Mouse (Mus musculus): Measurements from ENCODE around the gene Zfp367. TPM values are rescaled to one million over a fixed set of nuclear protein-coding genes. Genes with fewer than 3 reads are reported as not detected.
A peak's percentile ranks its signal among the peaks of the same experiment; 100 is the strongest.

Gene Zfp367
- polyA plus RNA-seq, 1 experiment from 2014 or later, result 5.7 TPM

- Histone ChIP-seq H3K9me3 (no peaks in the 10 kb centered on the region), H3K4me1 (replicated peaks) (peaks cover 10% of the 10 kb centered on the region), H3K36me3 (no peaks in the 10 kb centered on the region), H3K27ac (peak overlapping the region; percentile 83), H3K4me3 (peak overlapping the region; percentile 86), H3K27me3 (0 out of 2 replicates have a peak, but pooled peaks cover 3% of the 10 kb centered on the region), H3K4me2 (peak overlapping the region; percentile 89), H3K9ac (peak overlapping the region; percentile 80)
- peak; percentile 66 for ATAC-seq (ENCODE audit: low FRiP score)
- 0% methylated on average over 61 of the region's 61 CpGs for WGBS
These were observed 325 bp downstream of the Zfp367 start for GRCm38 (mm10) chr13:64152671-64153082.

- peak overlapping the region; percentile 83 for H3K27ac ChIP-seq
- peaks cover 10% of the 10 kb centered on the region for H3K4me1 ChIP-seq (replicated peaks)
- WGBS, result 0% methylated on average over 42 of the region's 42 CpGs
- peak overlapping the region; percentile 89 for H3K4me2 ChIP-seq
- peak overlapping the region; percentile 86 for H3K4me3 ChIP-seq
- 0 out of 2 replicates have a peak, but pooled peaks cover 3% of the 10 kb centered on the region for H3K27me3 ChIP-seq
- H3K9ac ChIP-seq, result peak overlapping the region; percentile 80
- H3K36me3 ChIP-seq, result no peaks in the 10 kb centered on the region
- no peaks in the 10 kb centered on the region for H3K9me3 ChIP-seq
- peak; percentile 55 for ATAC-seq (ENCODE audit: low FRiP score)
These were observed 747 bp downstream of the Zfp367 start for GRCm38 (mm10) chr13:64152241-64152669.

- Histone ChIP-seq H3K27ac (no peak overlapping the region), H3K36me3 (no peaks in the 10 kb centered on the region), H3K4me2 (no peak overlapping the region), H3K4me1 (replicated peaks) (peaks cover 10% of the 10 kb centered on the region), H3K27me3 (no peaks in the 10 kb centered on the region), H3K4me3 (no peak overlapping the region), H3K9me3 (no peaks in the 10 kb centered on the region), H3K9ac (no peak overlapping the region)
- no peak for ATAC-seq (ENCODE audit: low FRiP score)
- 69% methylated on average over 5 of the region's 5 CpGs for WGBS
These were observed 2.9 kb downstream of the Zfp367 start for GRCm38 (mm10) chr13:64150121-64150520.

- WGBS, result 42% methylated on average over 15 of the region's 15 CpGs
- Histone ChIP-seq H3K9me3 (no peaks in the 10 kb centered on the region), H3K4me1 (replicated peaks) (peaks cover 9% of the 10 kb centered on the region), H3K27me3 (no peaks in the 10 kb centered on the region), H3K27ac (no peak overlapping the region), H3K36me3 (no peaks in the 10 kb centered on the region), H3K9ac (peak overlapping the region; percentile 70), H3K4me3 (peak overlapping the region; percentile 51), H3K4me2 (peak overlapping the region; percentile 91)
- ATAC-seq (ENCODE audit: low FRiP score), result peak; percentile 81; the same call in 1 of the 2 replicates
These were observed 23.2 kb downstream of the Zfp367 start for GRCm38 (mm10) chr13:64129616-64130375.

- H3K36me3 ChIP-seq, result no peaks in the 10 kb centered on the region
- H3K4me1 ChIP-seq (replicated peaks), result peaks cover 9% of the 10 kb centered on the region
- peak; percentile 78 for ATAC-seq (ENCODE audit: low FRiP score)
- no peak within 1 kb of the TSS for H3K27ac ChIP-seq
- H3K9me3 ChIP-seq, result no peaks in the 10 kb centered on the region
- 9% methylated on average over 44 of the region's 44 CpGs for WGBS
- H3K9ac ChIP-seq, result peak within 1 kb of the TSS; percentile 70
- no peaks in the 10 kb centered on the region for H3K27me3 ChIP-seq
- peak within 1 kb of the TSS; percentile 91 for H3K4me2 ChIP-seq
- peak within 1 kb of the TSS; percentile 51 for H3K4me3 ChIP-seq
These were observed 24.0 kb downstream of the Zfp367 start, which contains the start of gene Slc35d2 for GRCm38 (mm10) chr13:64128858-64129615. Gene Slc35d2, minus strand, starts transcription at chr13:64129368.

- H3K27me3 ChIP-seq, result no peaks in the 10 kb centered on the region
- no peak overlapping the region for H3K9ac ChIP-seq
- no peak overlapping the region for H3K4me3 ChIP-seq
- H3K9me3 ChIP-seq, result no peaks in the 10 kb centered on the region
- no peak for ATAC-seq (ENCODE audit: low FRiP score)
- WGBS, result 69% methylated on average over 4 of the region's 4 CpGs
- no peak overlapping the region for H3K4me2 ChIP-seq
- H3K4me1 ChIP-seq (replicated peaks), result peaks cover 9% of the 10 kb centered on the region
- H3K27ac ChIP-seq, result no peak overlapping the region
- no peaks in the 10 kb centered on the region for H3K36me3 ChIP-seq
These were observed 26.7 kb downstream of the Zfp367 start for GRCm38 (mm10) chr13:64126316-64126715.

GRCm38 (mm10) chr13:64124886-64125285 lies 28.1 kb downstream of the Zfp367 start:
- no peak overlapping the region for H3K4me3 ChIP-seq
- no peaks in the 10 kb centered on the region for H3K9me3 ChIP-seq
- 88% methylated on average over 6 of the region's 6 CpGs for WGBS
- no peaks in the 10 kb centered on the region for H3K36me3 ChIP-seq
- peaks cover 9% of the 10 kb centered on the region for H3K4me1 ChIP-seq (replicated peaks)
- H3K27ac ChIP-seq, result no peak overlapping the region
- no peak overlapping the region for H3K4me2 ChIP-seq
- no peak for ATAC-seq (ENCODE audit: low FRiP score)
- no peak overlapping the region for H3K9ac ChIP-seq
- no peaks in the 10 kb centered on the region for H3K27me3 ChIP-seq

GRCm38 (mm10) chr13:64123491-64124188 lies 29.4 kb downstream of the Zfp367 start:
- WGBS, result 27% methylated on average over 6 of the region's 6 CpGs
- H3K27ac ChIP-seq, result no peak overlapping the region
- H3K36me3 ChIP-seq, result no peaks in the 10 kb centered on the region
- H3K27me3 ChIP-seq, result no peaks in the 10 kb centered on the region
- no peak overlapping the region for H3K4me2 ChIP-seq
- no peaks in the 10 kb centered on the region for H3K4me1 ChIP-seq (replicated peaks)
- H3K4me3 ChIP-seq, result no peak overlapping the region
- no peak for ATAC-seq (ENCODE audit: low FRiP score)
- no peak overlapping the region for H3K9ac ChIP-seq
- H3K9me3 ChIP-seq, result no peaks in the 10 kb centered on the region

- Histone ChIP-seq H3K27ac (no peak overlapping the region), H3K4me3 (no peak overlapping the region), H3K9me3 (no peaks in the 10 kb centered on the region), H3K27me3 (no peaks in the 10 kb centered on the region), H3K9ac (no peak overlapping the region), H3K36me3 (no peaks in the 10 kb centered on the region), H3K4me1 (replicated peaks) (no peaks in the 10 kb centered on the region), H3K4me2 (no peak overlapping the region)
- ATAC-seq (ENCODE audit: low FRiP score), result no peak
- 54% methylated on average over 4 of the region's 4 CpGs for WGBS
These were observed 32.2 kb downstream of the Zfp367 start for GRCm38 (mm10) chr13:64120760-64121159.

- WGBS, result 69% methylated on average over 2 of the region's 2 CpGs
- Histone ChIP-seq H3K4me3 (no peak overlapping the region), H3K4me2 (no peak overlapping the region), H3K27me3 (no peaks in the 10 kb centered on the region), H3K36me3 (no peaks in the 10 kb centered on the region), H3K4me1 (replicated peaks) (no peaks in the 10 kb centered on the region), H3K9me3 (no peaks in the 10 kb centered on the region), H3K9ac (no peak overlapping the region), H3K27ac (no peak overlapping the region)
- ATAC-seq (ENCODE audit: low FRiP score), result no peak
These were observed 35.6 kb downstream of the Zfp367 start for GRCm38 (mm10) chr13:64117442-64117841.

- 88% methylated on average over 1 of the region's 1 CpGs for WGBS
- no peak overlapping the region for H3K4me2 ChIP-seq
These were observed 42.6 kb downstream of the Zfp367 start for GRCm38 (mm10) chr13:64110421-64110820.

GRCm38 (mm10) chr13:64108381-64108850 lies 44.6 kb downstream of the Zfp367 start:
- Histone ChIP-seq H3K4me2 (peak overlapping the region; percentile 26; the same call in 1 of the 2 replicates), H3K9me3 (no peaks in the 10 kb centered on the region), H3K27me3 (peaks cover 14% of the 10 kb centered on the region), H3K4me3 (no peak overlapping the region), H3K4me1 (replicated peaks) (peaks cover 19% of the 10 kb centered on the region), H3K27ac (peak overlapping the region; percentile 19), H3K36me3 (no peaks in the 10 kb centered on the region; the same call in 1 of the 2 replicates), H3K9ac (no peak overlapping the region)
- peak; percentile 12; the same call in 1 of the 2 replicates for ATAC-seq (ENCODE audit: low FRiP score)
- WGBS, result 14% methylated on average over 5 of the region's 5 CpGs

More at GRCm38 (mm10) chr13:64110421-64110820, 42.6 kb downstream of the Zfp367 start:
- Histone ChIP-seq H3K9me3 (no peaks in the 10 kb centered on the region), H3K4me1 (replicated peaks) (peaks cover 19% of the 10 kb centered on the region), H3K9ac (no peak overlapping the region), H3K36me3 (no peaks in the 10 kb centered on the region), H3K27me3 (0 out of 2 replicates have a peak, but pooled peaks cover 2% of the 10 kb centered on the region), H3K27ac (no peak overlapping the region), H3K4me3 (no peak overlapping the region)
- ATAC-seq (ENCODE audit: low FRiP score), result no peak
